Mouse (Mus musculus) kidney, postnatal 25 days (tissue): ENCODE measurements around the gene Gcg.

ENCODE experiments used
- DNase-seq, 2 experiments: peaks; one replicate each; pipeline ENCODE4 v3.0.0; 2021; ENCODE audit warnings: mixed read lengths in 2 of 2

Gene Gcg

DNA sequence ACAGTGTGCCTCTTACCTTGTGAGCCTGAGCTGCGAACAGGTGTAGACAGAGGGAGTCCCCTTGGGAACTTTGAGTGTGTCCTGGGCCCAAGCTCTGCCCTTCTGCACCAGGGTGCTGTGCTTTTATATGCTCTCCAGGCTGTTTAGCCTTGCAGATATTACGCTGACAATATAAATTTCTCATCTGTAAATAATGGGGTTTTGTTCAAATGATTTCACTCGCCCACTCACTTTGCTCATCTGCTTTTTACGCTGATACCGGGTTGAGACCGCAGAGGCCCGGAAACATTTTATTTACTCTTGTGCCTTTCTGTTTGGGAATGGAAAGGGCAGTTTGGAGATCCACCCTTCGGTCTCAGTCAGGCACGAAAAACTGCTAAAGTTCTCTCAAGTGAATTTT lies at the start of gene Gcg:
Gene Gcg, minus strand, starts transcription at position 101 of the 400 bp plus-strand sequence.
- DNase-seq: no peak

GRCm38 (mm10) chr2:62531065-62531464 lies 47.6 kb upstream of the Gcg start:
- DNase-seq: no peak

DNA sequence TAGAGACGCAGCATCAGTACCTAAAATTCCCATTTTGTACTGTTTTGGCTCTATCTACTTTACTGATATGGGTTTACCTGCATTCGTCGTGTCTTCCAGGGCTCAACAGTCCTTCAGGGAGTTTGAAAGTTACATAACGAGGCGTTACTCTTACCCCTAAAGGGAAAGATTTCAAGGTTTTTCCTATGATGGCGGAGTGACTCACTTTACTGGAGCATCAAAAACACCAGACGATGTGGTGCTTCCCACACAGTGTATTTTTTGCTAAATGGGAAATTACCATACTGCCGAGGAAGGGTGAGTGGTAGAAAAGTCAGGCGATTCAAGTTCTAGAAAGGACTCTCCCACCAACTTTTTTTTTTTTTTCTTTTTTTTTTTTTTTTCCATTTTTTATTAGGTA lies 42.9 kb upstream of the Gcg start:
- no peak for DNase-seq

GRCm38 (mm10) chr2:62517790-62518189 lies 34.3 kb upstream of the Gcg start:
- no peak for DNase-seq

- no peak for DNase-seq
These were observed 31.0 kb upstream of the Gcg start for GRCm38 (mm10) chr2:62514477-62514876.

- DNase-seq: no peak
These were observed 30.0 kb upstream of the Gcg start for GRCm38 (mm10) chr2:62513477-62513876.

GRCm38 (mm10) chr2:62507130-62507529 lies 23.7 kb upstream of the Gcg start:
- DNase-seq: no peak

- DNase-seq: no peak
These were observed 23.0 kb upstream of the Gcg start for GRCm38 (mm10) chr2:62506441-62506840.

DNA sequence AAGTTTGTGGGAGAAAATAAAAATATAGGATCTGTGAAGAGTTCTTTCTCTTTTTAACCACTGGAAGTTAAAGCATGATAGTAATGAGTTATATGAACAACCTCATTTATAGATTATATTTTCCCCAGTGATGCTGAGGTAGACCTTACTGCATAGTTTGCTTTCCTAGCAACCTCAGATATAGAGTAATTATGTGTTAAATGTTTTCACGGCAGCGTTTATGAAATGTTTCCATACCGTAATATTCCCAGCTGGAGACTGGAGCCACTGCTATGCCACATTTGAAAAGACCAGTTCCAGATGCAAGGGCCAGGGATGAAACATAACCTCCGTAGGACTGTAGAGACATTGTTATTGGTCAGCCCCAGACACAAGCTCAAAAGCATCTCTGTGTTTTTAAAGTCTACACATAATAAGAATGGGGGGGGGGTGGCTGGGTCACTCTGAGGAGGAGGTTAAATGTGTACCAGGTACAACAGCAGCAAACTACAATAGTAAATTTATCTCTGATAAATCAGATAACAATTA lies 20.9 kb upstream of the Gcg start:
- no peak for DNase-seq

GRCm38 (mm10) chr2:62503326-62503725 lies 19.9 kb upstream of the Gcg start:
- no peak for DNase-seq

GRCm38 (mm10) chr2:62502516-62502915 lies 19.1 kb upstream of the Gcg start:
- no peak for DNase-seq

DNA sequence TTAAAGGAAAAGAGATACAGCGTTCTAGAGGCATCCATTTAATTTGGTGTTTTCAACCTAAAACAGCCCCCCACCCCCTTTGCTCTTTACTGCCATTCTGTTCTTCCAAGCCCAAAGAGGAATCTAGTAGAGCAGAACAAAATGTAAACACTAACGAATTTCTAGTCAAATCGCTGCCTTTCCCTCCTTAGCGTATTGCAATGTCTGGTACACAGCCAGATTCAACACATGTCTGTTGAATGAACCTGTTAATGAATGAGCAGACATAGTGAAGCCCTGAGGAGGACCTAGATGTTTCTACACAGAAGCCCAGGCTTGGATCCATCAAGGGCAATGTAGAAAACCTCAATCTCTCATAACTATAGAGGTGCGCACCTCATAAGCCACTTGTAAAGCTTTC lies 15.4 kb upstream of the Gcg start:
- DNase-seq: no peak

- no peak for DNase-seq
These were observed 14.6 kb upstream of the Gcg start for GRCm38 (mm10) chr2:62498086-62498485.

- DNase-seq: no peak
These were observed 14.0 kb upstream of the Gcg start for GRCm38 (mm10) chr2:62497333-62498002.

DNA sequence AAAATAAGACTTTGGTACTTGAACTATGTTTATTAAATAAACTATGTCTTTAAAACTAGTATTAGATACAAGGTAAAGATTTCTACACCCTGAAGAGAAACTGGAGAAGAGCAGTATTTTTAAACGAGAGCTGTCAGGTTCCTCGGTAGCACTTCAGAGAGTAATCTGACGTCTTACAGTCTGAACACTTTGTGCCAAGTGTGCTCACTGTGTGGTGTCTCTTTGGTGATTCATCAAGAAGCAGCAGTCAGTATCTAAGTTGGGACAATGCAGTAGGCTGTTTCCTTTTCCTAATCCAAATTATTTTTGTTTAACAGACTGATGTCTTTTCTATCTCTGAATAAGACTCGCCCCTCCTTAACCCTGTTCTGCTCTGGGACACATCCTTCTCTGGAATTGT lies 12.0 kb upstream of the Gcg start:
- DNase-seq: no peak

- no peak for DNase-seq
These were observed 6.4 kb upstream of the Gcg start for GRCm38 (mm10) chr2:62489832-62490231.

DNA sequence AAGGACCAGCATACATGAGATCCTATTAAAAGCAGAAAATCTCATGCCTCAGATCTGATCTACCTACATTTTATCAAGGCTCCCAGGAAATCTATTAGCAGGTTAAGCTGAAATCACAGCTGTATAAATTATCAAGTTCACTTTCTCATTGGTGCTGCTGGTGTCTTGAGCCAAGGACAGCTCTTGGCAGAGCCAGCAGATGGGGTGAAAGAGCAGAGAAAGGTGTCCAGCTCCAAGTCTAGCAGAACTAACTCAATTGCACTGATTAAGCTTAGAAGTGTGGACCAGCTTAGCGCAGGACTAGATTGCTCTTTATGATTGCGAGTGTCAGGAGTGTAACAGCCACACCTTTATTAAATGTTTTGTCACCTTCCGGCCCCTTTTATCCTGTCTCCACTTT lies 1.5 kb upstream of the Gcg start:
- DNase-seq: no peak

GRCm38 (mm10) chr2:62480285-62481198 lies 2.9 kb downstream of the Gcg start:
- no peak for DNase-seq

- no peak for DNase-seq
These were observed 13.9 kb downstream of the Gcg start for GRCm38 (mm10) chr2:62469551-62469950.

GRCm38 (mm10) chr2:62463287-62463686 lies 20.2 kb downstream of the Gcg start:
- no peak for DNase-seq

DNA sequence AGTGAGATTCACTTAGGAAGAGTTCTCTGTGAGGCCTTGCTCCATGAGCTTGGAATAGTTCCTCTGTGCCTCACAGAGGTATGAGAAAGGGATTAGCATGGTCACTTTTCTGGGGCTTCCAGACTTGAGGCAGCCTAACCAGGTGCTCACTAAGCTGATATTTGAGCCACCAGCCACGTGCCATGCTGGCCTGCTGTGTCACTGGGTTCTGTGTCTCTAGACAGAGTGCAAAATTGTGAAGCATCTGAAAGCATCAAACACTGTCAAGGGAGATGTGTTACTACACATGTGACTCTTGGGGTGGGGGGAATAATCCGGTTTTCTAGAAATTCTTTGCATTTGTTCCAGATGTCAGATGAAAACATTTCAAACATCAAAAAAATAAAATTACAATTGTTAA lies 21.3 kb downstream of the Gcg start:
- DNase-seq: no peak

GRCm38 (mm10) chr2:62460815-62461450 lies 22.5 kb downstream of the Gcg start:
- no peak for DNase-seq

- DNase-seq: no peak
These were observed 23.2 kb downstream of the Gcg start for GRCm38 (mm10) chr2:62460231-62460710.
